Mouse (Mus musculus): Measurements from ENCODE around the gene Colgalt1.

- no peak for TF ChIP-seq CTCF (conservative IDR thresholded peaks at IDR 0.05 in 1 of 2, IDR thresholded peaks at IDR 0.05 in 1 of 2; ENCODE audit: low read depth in 2 of 2, low read length in 2 of 2)
- TF ChIP-seq POLR2A (IDR thresholded peaks at IDR 0.05; ENCODE audit: low read depth, low read length) = no peak
- no peak for TF ChIP-seq MAFK (IDR thresholded peaks at IDR 0.05; ENCODE audit: insufficient replicate concordance, low read length)
- no peak for TF ChIP-seq POLR2AphosphoS2 (IDR thresholded peaks at IDR 0.05; ENCODE audit: low read depth, low read length)
- TF ChIP-seq ELF1 (IDR thresholded peaks at IDR 0.05; ENCODE audit: low read depth, low read length) = no peak
- no peak for TF ChIP-seq SMC3 (IDR thresholded peaks at IDR 0.05; ENCODE audit: low read depth, low read length)
Measured at GRCm38 (mm10) chr8:71638321-71638720, 27.5 kb downstream of the Colgalt1 start.

Measured in CH12.LX (cell line).